Mouse (Mus musculus) layer of hippocampus, adult 11-12 months (tissue): ENCODE data around the gene Nfs1.
A peak's percentile ranks its signal among the peaks of the same experiment; 100 is the strongest.
"Not testable (repeated sequence)": the region's sequence is repeated elsewhere in the genome, so short reads cannot be mapped to it uniquely, and the experiment has no call there.

Source experiments
- DNase-seq: peaks from one replicate; pipeline ENCODE4 v3.0.0; 2022; ENCODE audit warnings: low spot score

The Nfs1 gene

GRCm38 (mm10) chr2:156143953-156144724, at the start of gene Nfs1, which contains the start of gene Romo1:
Gene Nfs1 (minus strand): TSS chr2:156144186.
Gene Romo1 (plus strand): TSS chr2:156144039.
- DNase-seq: peak; percentile 91

- DNase-seq: no peak
Measured at GRCm38 (mm10) chr2:156193066-156193862, 49.3 kb upstream of the Nfs1 start.

DNA sequence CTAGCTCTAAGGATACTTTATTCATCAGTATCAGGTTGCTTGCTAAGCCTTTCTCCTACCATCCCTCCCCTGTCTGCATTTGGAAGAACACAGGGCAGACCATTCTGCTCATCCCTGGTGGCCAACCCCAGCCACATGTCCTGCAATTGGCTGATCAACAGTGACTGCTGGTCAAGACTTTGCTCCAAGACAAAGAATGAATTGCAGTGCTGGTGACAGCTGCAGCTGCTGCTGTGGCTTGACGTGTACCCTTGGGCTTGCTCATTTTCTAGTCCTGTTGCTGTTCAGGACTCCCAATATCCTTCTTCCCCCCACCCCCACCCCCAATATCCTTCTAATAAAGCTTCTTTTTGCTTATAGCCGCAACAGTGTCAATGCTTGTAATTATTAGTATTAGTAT, 48.1 kb upstream of the Nfs1 start:
- no peak for DNase-seq

DNA sequence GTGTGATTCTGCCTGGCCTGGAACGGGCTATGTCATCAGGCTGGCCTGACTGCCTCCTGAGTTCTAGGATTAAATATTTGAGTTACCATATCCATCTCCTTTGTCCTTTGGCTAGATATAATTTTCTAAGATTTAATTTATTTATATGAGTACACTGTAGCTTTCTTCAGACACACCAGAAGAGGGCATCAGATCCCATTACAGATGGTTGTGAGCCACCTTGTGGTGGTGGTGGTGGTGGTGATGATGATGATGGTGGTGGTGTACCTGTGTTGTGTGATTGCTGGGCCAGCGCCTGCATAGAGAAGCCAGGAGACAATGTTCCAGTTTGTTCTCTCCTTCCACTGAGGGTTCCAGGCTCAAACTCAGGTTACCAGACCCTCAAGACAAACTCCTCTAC, 47.6 kb upstream of the Nfs1 start:
- no peak for DNase-seq

DNA sequence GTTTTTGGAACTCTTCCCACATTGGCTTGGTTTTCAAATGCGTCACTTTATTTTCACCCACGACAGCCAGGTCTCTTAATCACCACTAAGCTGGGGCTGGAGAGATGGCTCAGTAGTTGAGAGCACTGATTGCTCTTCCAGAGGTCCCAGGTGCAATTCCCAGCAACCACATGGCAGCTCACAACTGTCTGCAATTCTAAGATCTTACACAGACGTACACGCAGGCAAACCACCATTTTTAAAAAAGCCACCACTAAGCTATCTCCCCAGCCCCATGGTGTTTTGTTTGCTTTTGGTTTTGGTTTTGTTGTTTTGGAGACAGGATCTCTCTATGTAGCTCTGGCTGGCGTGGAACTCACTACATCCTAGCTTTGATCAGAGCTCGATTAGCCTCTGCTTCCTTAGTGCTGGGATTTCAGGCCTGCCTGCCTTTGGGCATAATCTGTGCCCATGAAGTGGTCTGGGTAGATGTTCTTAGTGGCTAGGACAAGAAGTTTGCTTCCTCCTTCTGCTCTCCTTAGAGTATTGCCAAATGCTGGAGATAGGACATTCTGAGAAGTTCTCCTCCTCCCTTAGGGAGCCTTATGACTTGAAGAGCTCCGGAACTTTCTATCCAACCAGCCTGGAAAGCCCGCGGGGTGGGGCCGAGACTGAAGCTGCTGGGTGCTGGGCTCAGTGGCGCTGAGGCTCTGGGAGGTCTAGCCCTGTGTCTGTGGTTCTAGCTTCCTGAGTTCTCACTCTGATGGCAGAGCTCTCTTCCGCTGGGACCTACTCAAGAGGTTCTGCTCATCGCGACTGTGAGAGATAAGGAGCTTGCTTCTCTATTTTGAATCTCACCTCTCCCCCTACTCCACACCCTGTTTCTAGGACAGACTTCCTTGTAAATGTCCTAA, 46.3 kb upstream of the Nfs1 start:
- no peak for DNase-seq

DNA sequence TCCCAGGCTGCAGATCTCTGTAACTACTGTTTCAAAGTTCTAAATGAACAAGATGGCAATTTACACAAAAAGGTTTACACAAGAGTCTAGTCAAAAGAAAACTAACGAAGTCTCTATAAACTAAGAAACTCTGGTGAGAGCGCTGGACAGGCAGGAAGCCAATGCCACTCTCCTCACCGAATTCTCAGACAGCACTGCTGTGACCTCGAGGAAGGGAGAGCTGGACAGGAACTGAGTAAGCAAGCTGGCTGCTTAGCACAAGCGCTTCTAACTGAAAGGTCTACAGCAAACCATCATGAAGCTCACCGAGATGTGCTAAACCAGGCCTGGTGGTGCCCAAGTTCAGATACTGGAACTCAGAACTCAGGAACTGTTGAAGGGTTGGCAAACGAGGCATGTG, 45.3 kb upstream of the Nfs1 start:
- not testable (repeated sequence) for DNase-seq

DNA sequence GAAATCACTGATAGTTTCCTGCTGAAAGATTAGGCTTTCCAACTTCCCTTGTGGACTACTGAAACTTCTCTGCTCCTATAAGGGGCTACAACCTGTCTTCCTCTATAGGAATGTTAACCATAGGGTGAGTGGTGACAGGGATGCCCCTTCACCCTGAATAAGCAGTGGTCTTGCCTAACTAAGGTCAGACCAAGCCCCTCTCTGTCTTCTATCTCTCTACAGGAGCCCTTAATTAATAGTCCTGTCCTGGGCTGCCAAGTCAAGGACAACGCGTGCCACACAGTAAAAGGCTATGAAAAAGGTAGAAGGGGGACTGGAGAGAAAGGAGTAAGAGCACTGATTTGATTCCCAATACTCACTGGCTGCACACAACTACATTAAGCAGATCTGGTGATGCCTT, 37.6 kb upstream of the Nfs1 start:
- DNase-seq: no peak

DNA sequence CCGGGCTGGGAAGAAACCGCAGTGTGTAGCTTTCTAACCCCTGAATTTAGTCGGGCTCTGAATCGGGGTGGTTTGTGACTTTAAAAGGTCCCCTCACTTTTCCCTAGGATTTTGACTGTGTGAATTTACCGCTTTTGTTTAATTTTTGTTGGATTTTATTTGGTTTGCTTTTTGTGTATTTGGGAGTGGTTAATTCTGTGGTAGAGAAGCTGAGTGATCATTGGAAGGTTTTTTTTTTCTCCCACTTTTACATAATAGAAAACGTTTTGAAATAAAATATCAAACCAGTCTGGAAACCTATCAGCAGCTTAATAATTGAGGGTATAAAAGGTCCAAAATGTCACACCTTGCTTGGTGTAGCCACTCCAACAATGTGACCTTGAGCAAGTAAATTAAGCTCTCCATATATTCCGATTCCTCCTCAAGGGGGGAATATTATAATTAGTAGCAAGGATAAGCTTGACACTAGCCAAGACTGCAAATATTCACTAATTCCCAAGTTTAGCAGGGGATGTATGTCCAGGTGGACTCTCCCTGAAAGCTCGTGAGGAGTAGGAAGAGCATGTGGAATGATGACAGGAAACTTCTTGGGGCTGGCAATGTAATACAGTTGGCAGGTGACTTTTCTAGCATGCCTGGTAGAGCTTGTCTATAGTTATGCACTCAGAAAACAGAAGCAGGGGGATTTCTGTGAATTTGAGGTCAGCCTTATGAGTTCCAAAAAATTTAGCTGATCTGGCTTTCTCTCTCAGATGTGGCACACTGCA, 37.0 kb upstream of the Nfs1 start:
- DNase-seq: no peak

DNA sequence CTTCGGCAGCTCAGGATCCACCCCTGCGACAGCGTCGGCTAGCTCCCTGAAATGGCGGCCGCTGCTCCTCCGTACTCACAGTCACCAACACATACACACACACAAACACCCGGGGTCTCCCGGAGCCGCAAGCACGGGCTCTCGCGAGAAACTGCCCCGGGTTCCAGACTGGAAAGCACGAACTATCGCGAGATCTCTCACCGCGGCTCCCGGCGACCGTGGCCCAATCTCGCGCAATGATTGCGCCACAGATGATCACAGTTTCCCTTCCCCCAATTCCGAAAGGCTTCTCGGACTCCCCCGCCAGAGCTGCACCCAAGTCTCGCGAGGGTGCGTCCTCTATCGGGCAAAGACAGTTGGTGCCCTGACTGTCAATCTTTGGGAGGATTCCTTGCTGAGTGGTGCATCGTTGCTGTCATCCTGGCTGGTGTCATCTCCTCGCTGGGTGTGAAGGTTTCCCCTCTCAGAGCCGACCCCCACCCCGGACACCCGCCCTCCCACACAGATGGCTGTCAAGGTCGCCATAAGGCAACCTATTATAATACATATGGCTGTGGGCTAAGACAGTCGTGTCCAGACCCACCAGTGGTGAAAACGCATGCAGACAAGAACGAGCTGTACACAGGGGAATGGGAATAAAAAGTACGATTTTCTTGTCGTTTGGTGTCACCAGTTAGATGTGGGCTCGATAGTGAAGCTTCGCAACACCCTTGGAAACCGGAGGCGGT, 36.3 kb upstream of the Nfs1 start, which contains the start of gene Rbm39:
Rbm39 (minus strand) TSS at position 145 of the 728 bp plus-strand sequence.
- DNase-seq: peak; percentile 100

GRCm38 (mm10) chr2:156179796-156180093, 35.8 kb upstream of the Nfs1 start:
- DNase-seq: no peak

DNA sequence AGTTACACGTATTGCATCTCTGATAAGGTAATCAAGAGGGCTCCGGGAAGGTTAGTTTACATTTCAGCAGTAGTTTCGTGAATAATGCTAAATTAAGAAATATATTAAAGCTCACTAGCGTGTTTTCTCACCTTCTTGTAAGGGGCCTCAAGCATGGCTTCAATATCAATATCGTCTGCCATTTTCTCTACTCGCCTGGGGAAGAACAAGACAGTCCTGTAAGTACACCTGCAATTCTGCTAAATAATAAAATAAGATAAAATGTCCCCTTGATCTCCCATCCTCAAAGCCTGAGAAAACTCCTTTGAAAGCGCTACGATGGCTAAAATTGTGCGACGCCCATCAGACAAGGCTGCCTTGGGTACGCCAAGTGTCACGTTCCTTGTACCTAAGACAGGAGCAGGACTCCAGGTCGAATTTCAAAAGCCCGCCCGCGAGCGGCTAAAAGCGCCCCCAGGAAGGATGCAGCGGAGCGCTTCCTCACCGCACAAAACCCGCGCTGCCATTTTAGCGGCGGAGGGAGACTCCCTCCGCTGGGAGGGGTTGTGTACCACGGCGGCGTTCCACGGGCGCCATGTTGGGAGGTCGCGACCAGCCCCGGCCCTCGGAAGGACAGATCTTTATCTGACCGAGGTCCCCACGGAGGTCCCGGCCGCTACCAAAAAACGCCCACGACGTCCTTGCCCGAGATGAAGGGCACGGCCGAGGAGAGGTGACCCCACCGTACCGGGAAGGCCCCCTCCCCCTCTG, 35.2 kb upstream of the Nfs1 start:
- peak; percentile 79 for DNase-seq

DNA sequence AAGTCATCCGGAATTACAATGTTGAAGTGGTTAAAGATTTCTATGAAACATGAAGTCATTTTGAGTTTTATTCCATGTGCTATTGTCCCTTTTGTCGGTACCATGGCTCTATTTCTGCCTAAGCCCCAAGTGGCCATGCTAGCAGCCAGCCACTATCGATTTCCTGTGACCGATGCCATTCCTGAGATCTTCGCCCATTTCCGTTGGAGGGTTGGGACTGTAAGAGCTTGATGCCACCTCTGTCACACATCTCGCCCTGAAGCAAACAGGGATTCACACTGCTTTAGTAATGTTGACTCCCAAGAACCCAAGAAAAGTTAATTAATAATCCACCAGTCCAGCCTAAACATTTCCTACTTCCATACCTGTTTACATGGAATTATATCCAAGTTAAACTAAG, 33.7 kb upstream of the Nfs1 start:
- DNase-seq: no peak

GRCm38 (mm10) chr2:156177079-156177478, 33.1 kb upstream of the Nfs1 start:
- no peak for DNase-seq

GRCm38 (mm10) chr2:156166557-156166956, 22.6 kb upstream of the Nfs1 start:
- no peak for DNase-seq

DNA sequence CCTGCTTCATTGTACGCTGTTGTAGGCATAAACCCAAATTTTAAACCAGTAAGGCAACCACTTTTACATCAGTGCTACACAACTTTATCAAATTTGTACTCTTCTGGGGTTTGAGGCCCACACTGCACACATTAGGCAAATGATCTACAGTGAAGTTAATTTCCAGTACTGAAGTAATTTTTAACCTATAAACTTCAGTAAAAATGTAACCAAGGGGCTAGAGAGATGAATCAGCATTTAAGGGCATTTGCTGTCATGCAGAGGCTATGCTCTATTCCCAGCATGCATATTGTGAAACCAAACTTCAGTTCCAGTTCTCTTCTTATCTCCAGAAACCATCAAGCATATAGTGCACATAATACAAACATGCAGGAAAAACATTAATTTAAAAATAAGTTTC, 21.5 kb upstream of the Nfs1 start:
- DNase-seq: no peak

DNA sequence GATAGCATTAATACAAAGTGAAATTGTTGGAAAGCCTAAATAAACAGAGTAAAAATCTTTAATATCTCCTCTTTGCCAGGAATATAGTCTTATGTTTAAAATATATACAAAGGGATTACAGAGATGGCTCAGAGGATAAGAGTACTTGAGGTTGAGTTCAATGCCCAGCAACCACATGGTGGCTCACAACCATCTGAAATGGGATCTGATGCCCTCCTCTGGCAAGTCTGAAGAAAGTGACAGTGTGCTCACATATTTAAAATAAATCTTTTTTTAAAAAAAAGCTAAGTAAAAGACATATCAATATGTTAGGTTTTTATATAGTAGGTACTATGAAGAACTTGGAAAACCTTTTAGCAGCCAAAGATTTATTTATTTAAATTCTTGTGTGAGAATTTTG, 7.6 kb upstream of the Nfs1 start:
- no peak for DNase-seq

- no peak for DNase-seq
Measured at GRCm38 (mm10) chr2:156147316-156147915, 3.4 kb upstream of the Nfs1 start.

GRCm38 (mm10) chr2:156146272-156146989, 2.4 kb upstream of the Nfs1 start:
- DNase-seq: no peak

GRCm38 (mm10) chr2:156145486-156146130, 1.6 kb upstream of the Nfs1 start:
- DNase-seq: no peak
